Mouse (Mus musculus): Measurements from ENCODE around the gene Camkk1. TPM values are rescaled to one million over a fixed set of nuclear protein-coding genes. Genes with fewer than 3 reads are reported as not detected.

Gene Camkk1
- total and polyA plus RNA-seq, 2 experiments from 2014 or later, result 0.68 to 4.9 TPM

- no peak for TF ChIP-seq EP300 (IDR thresholded peaks at IDR 0.05; ENCODE audit: low read depth)
- no peak for TF ChIP-seq CTCF (IDR thresholded peaks at IDR 0.05; ENCODE audit: low read depth)
- Histone ChIP-seq H3K27me3 (ENCODE audit: control insufficient read depth, insufficient read depth, low read length) (no peaks in the 10 kb centered on the region), H3K4me2 (ENCODE audit: low read depth, low read length) (no peak overlapping the region), H3K9me3 (replicated peaks; ENCODE audit: control insufficient read depth, low read length) (no peaks in the 10 kb centered on the region), H3K27ac (ENCODE audit: low read depth) (no peak overlapping the region), H3K9ac (replicated peaks; ENCODE audit: low read depth, low read length) (no peak overlapping the region), H3K4me1 (ENCODE audit: control insufficient read depth, insufficient read depth) (peaks cover 6% of the 10 kb centered on the region; the same call in 1 of the 2 replicates), H3K36me3 (replicated peaks; ENCODE audit: control insufficient read depth, insufficient read depth, low read length) (no peaks in the 10 kb centered on the region), H3K4me3 (ENCODE audit: low read depth, low read length) (no peak overlapping the region)
- ATAC-seq (ENCODE audit: insufficient read depth, low read depth) (no peak), DNase-seq (ENCODE audit: low spot score) (no peak)
- WGBS, result 54% methylated on average over 5 of the region's 5 CpGs
These were observed 31.6 kb upstream of the Camkk1 start for GRCm38 (mm10) chr11:72987234-72987633.

- DNase-seq (ENCODE audit: low spot score) (no peak), ATAC-seq (ENCODE audit: insufficient read depth, low read depth) (no peak)
- no peak for TF ChIP-seq EP300 (IDR thresholded peaks at IDR 0.05; ENCODE audit: low read depth)
- TF ChIP-seq CTCF (IDR thresholded peaks at IDR 0.05; ENCODE audit: low read depth), result no peak
- Histone ChIP-seq H3K27me3 (ENCODE audit: control insufficient read depth, insufficient read depth, low read length) (no peaks in the 10 kb centered on the region), H3K4me1 (ENCODE audit: control insufficient read depth, insufficient read depth) (peaks cover 6% of the 10 kb centered on the region; the same call in 1 of the 2 replicates), H3K9ac (replicated peaks; ENCODE audit: low read depth, low read length) (no peak overlapping the region), H3K4me3 (ENCODE audit: low read depth, low read length) (no peak overlapping the region), H3K9me3 (replicated peaks; ENCODE audit: control insufficient read depth, low read length) (no peaks in the 10 kb centered on the region), H3K36me3 (replicated peaks; ENCODE audit: control insufficient read depth, insufficient read depth, low read length) (no peaks in the 10 kb centered on the region), H3K27ac (ENCODE audit: low read depth) (no peak overlapping the region), H3K4me2 (ENCODE audit: low read depth, low read length) (no peak overlapping the region)
- WGBS, result 47% methylated on average over 5 of the region's 5 CpGs
These were observed 31.0 kb upstream of the Camkk1 start for GRCm38 (mm10) chr11:72987807-72988206.

- no peak overlapping the region for H3K4me3 ChIP-seq (ENCODE audit: low read depth, low read length)
- H3K9me3 ChIP-seq (replicated peaks; ENCODE audit: control insufficient read depth, low read length), result no peaks in the 10 kb centered on the region
- TF ChIP-seq CTCF (IDR thresholded peaks at IDR 0.05; ENCODE audit: low read depth) (no peak), EP300 (IDR thresholded peaks at IDR 0.05; ENCODE audit: low read depth) (no peak)
- WGBS, result 80% methylated on average over 6 of the region's 6 CpGs
- H3K27me3 ChIP-seq (ENCODE audit: control insufficient read depth, insufficient read depth, low read length), result no peaks in the 10 kb centered on the region
- H3K4me2 ChIP-seq (ENCODE audit: low read depth, low read length), result no peak overlapping the region
- H3K27ac ChIP-seq (ENCODE audit: low read depth), result no peak overlapping the region
- peaks cover 6% of the 10 kb centered on the region; the same call in 1 of the 2 replicates for H3K4me1 ChIP-seq (ENCODE audit: control insufficient read depth, insufficient read depth)
- DNase-seq (ENCODE audit: low spot score) (no peak), ATAC-seq (ENCODE audit: insufficient read depth, low read depth) (no peak)
- H3K36me3 ChIP-seq (replicated peaks; ENCODE audit: control insufficient read depth, insufficient read depth, low read length), result no peaks in the 10 kb centered on the region
- no peak overlapping the region for H3K9ac ChIP-seq (replicated peaks; ENCODE audit: low read depth, low read length)
These were observed 29.8 kb upstream of the Camkk1 start for GRCm38 (mm10) chr11:72989044-72989443.

GRCm38 (mm10) chr11:72990688-72991087 lies 28.1 kb upstream of the Camkk1 start:
- ATAC-seq (ENCODE audit: insufficient read depth, low read depth) (no peak), DNase-seq (ENCODE audit: low spot score) (no peak)
- Histone ChIP-seq H3K4me1 (ENCODE audit: control insufficient read depth, insufficient read depth) (peaks cover 7% of the 10 kb centered on the region; the same call in 1 of the 2 replicates), H3K4me3 (ENCODE audit: low read depth, low read length) (no peak overlapping the region), H3K9ac (replicated peaks; ENCODE audit: low read depth, low read length) (no peak overlapping the region), H3K9me3 (replicated peaks; ENCODE audit: control insufficient read depth, low read length) (no peaks in the 10 kb centered on the region), H3K27me3 (ENCODE audit: control insufficient read depth, insufficient read depth, low read length) (no peaks in the 10 kb centered on the region), H3K27ac (ENCODE audit: low read depth) (no peak overlapping the region), H3K36me3 (replicated peaks; ENCODE audit: control insufficient read depth, insufficient read depth, low read length) (no peaks in the 10 kb centered on the region), H3K4me2 (ENCODE audit: low read depth, low read length) (no peak overlapping the region)
- TF ChIP-seq CTCF (IDR thresholded peaks at IDR 0.05; ENCODE audit: low read depth) (no peak), EP300 (IDR thresholded peaks at IDR 0.05; ENCODE audit: low read depth) (no peak)
- WGBS, result 79% methylated on average over 9 of the region's 9 CpGs

GRCm38 (mm10) chr11:72991961-72992360 lies 26.8 kb upstream of the Camkk1 start:
- ATAC-seq (ENCODE audit: insufficient read depth, low read depth) (no peak; the same call in 1 of the 2 replicates), DNase-seq (ENCODE audit: low spot score) (peak; percentile 29)
- Histone ChIP-seq H3K27ac (ENCODE audit: low read depth) (0 out of 2 replicates have a peak overlapping the region, but pooled peaks have one; percentile 9), H3K9me3 (replicated peaks; ENCODE audit: control insufficient read depth, low read length) (no peaks in the 10 kb centered on the region), H3K4me3 (ENCODE audit: low read depth, low read length) (no peak overlapping the region), H3K27me3 (ENCODE audit: control insufficient read depth, insufficient read depth, low read length) (no peaks in the 10 kb centered on the region), H3K36me3 (replicated peaks; ENCODE audit: control insufficient read depth, insufficient read depth, low read length) (no peaks in the 10 kb centered on the region), H3K4me2 (ENCODE audit: low read depth, low read length) (no peak overlapping the region), H3K4me1 (ENCODE audit: control insufficient read depth, insufficient read depth) (peaks cover 15% of the 10 kb centered on the region; the same call in 1 of the 2 replicates), H3K9ac (replicated peaks; ENCODE audit: low read depth, low read length) (no peak overlapping the region)
- TF ChIP-seq CTCF (IDR thresholded peaks at IDR 0.05; ENCODE audit: low read depth) (no peak), EP300 (IDR thresholded peaks at IDR 0.05; ENCODE audit: low read depth) (no peak)
- WGBS, result 59% methylated on average over 9 of the region's 9 CpGs

GRCm38 (mm10) chr11:72996346-72996745 lies 22.5 kb upstream of the Camkk1 start:
- ATAC-seq (ENCODE audit: insufficient read depth, low read depth), result no peak

More at GRCm38 (mm10) chr11:72996346-72996745, 22.5 kb upstream of the Camkk1 start:
- Histone ChIP-seq H3K27ac (ENCODE audit: low read depth) (no peak overlapping the region), H3K4me1 (ENCODE audit: control insufficient read depth, insufficient read depth) (peaks cover 28% of the 10 kb centered on the region), H3K4me2 (ENCODE audit: low read depth, low read length) (no peak overlapping the region), H3K9me3 (replicated peaks; ENCODE audit: control insufficient read depth, low read length) (no peaks in the 10 kb centered on the region), H3K4me3 (ENCODE audit: low read depth, low read length) (no peak overlapping the region), H3K9ac (replicated peaks; ENCODE audit: low read depth, low read length) (no peak overlapping the region), H3K36me3 (replicated peaks; ENCODE audit: control insufficient read depth, insufficient read depth, low read length) (no peaks in the 10 kb centered on the region), H3K27me3 (ENCODE audit: control insufficient read depth, insufficient read depth, low read length) (no peaks in the 10 kb centered on the region)
- TF ChIP-seq CTCF (IDR thresholded peaks at IDR 0.05; ENCODE audit: low read depth) (no peak), EP300 (IDR thresholded peaks at IDR 0.05; ENCODE audit: low read depth) (no peak)
- WGBS, result 41% methylated on average over 6 of the region's 6 CpGs
- no peak for DNase-seq (ENCODE audit: low spot score)
